Mouse (Mus musculus) stomach, postnatal 0 days (tissue): ENCODE data around the gene Sec22b.

ENCODE experiments used
- CTCF ChIP-seq: IDR thresholded peaks from 2 replicates; pipeline ENCODE4 v1.5.1; 2016; ENCODE audit warnings: antibody characterized with exemption, low read depth, mild to moderate bottlenecking, moderate library complexity
- EP300 ChIP-seq: optimal IDR thresholded peaks from 2 replicates; pipeline ENCODE3; 2016; ENCODE audit warnings: antibody characterized with exemption

GRCm38 (mm10) chr3:97890205-97890604, 10.8 kb upstream of the Sec22b start:
- no peak for TF ChIP-seq CTCF
- no peak for TF ChIP-seq EP300
